In the genomic region with DNA sequence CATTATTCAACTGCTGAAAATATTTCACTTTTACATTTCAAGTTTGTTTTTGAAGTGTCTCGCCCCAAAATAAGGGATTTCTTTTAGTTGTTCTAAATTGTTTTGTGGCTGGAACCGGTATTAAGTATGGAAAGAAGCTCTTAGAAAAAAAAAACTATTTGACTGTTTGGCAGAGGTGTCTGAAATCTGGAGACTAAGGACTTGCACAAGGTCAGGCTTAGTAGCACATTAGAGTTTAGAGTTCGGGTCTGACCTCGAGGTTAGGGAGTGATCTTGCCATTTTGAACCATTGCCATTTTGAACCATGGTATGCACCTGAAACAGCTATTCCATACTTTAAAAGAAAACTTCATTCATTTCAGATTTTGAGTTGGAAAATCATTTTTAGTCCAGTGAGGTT, we compare ENCODE assay signal across 8 mouse cellular contexts. TPM values are rescaled to one million over a fixed set of nuclear protein-coding genes. Genes with fewer than 3 reads are reported as not detected.
DNase-seq lines count a peak whose midpoint lies in the region; ATAC-seq and TF ChIP-seq lines count a peak whose summit lies in the region.

No protein-coding gene starts in this region.

- H3K4me3 ChIP-seq in kidney, postnatal 0 days (replicated peaks; ENCODE audit: low read depth, low read length), result peak overlapping the region; percentile 99
- peak overlapping the region; percentile 67 for H3K4me3 ChIP-seq in bone marrow, adult 2 months (replicated peaks; ENCODE audit: control insufficient read depth, low read depth, low read length)
- peak overlapping the region; percentile 97 for H3K4me3 ChIP-seq in heart, embryonic 16.5 days (ENCODE audit: low read length)

- peak overlapping the region; percentile 62 for H3K4me2 ChIP-seq in kidney, postnatal 0 days (ENCODE audit: low read length)
- peak overlapping the region; percentile 81 for H3K4me2 ChIP-seq in heart, embryonic 16.5 days (ENCODE audit: low read depth, low read length)

- TF ChIP-seq POLR2A in bone marrow, adult 2 months (IDR thresholded peaks at IDR 0.05; ENCODE audit: borderline replicate concordance, control insufficient read depth, low read depth, low read length), result no peak

- peaks cover 12% of the 10 kb centered on the region for H3K36me3 ChIP-seq in kidney, postnatal 0 days (ENCODE audit: insufficient read depth, low read length)
- peaks cover 13% of the 10 kb centered on the region for H3K36me3 ChIP-seq in heart, embryonic 16.5 days (ENCODE audit: control insufficient read depth, insufficient read depth)

- H3K27ac ChIP-seq in kidney, postnatal 0 days, result peak overlapping the region; percentile 51
- no peak overlapping the region for H3K27ac ChIP-seq in bone marrow, adult 2 months (ENCODE audit: control insufficient read depth, insufficient read depth, low read depth, low read length, poor library complexity)
- H3K27ac ChIP-seq in heart, embryonic 16.5 days (ENCODE audit: low read length), result peak overlapping the region; percentile 82

- no peaks in the 10 kb centered on the region for H3K9me3 ChIP-seq in kidney, postnatal 0 days (replicated peaks; ENCODE audit: low read length)
- no peaks in the 10 kb centered on the region for H3K9me3 ChIP-seq in heart, embryonic 16.5 days (replicated peaks; ENCODE audit: control insufficient read depth, low read length)

- DNase-seq in kidney, postnatal 0 days (ENCODE audit: low spot score), result peak; percentile 48
- DNase-seq in kidney, adult 18-20 months, result no peak
- DNase-seq in mesoderm, embryonic 11.5 days (ENCODE audit: low read depth, low spot score), result peak; percentile 25
- DNase-seq in gastrocnemius, postnatal 10 days, result no peak
- DNase-seq in urinary bladder, postnatal 10 days (ENCODE audit: low spot score), result no peak
- DNase-seq in lung, adult 18-20 months, result no peak

- TF ChIP-seq CTCF in kidney, postnatal 0 days (IDR thresholded peaks at IDR 0.05; ENCODE audit: low read depth), result no peak
- TF ChIP-seq CTCF in bone marrow, adult 2 months (IDR thresholded peaks at IDR 0.05; ENCODE audit: control insufficient read depth, insufficient read depth, low read length), result no peak

- no peaks in the 10 kb centered on the region for H3K27me3 ChIP-seq in kidney, postnatal 0 days (ENCODE audit: insufficient read depth, low read length)
- H3K27me3 ChIP-seq in heart, embryonic 16.5 days (ENCODE audit: control insufficient read depth, insufficient read depth, low read length), result no peaks in the 10 kb centered on the region

- peak overlapping the region; percentile 52 for H3K9ac ChIP-seq in kidney, postnatal 0 days (ENCODE audit: low read depth, low read length)
- H3K9ac ChIP-seq in heart, embryonic 16.5 days (ENCODE audit: low read length), result peak overlapping the region; percentile 100

- WGBS in kidney, postnatal 0 days, result 0% methylated on average over 4 of the region's 4 CpGs
- under 1% methylated on average over 4 of the region's 4 CpGs for WGBS in bone marrow, adult 2 months
- 0% methylated on average over 4 of the region's 4 CpGs for WGBS in heart, embryonic 16.5 days

- no peaks in the 10 kb centered on the region for H3K4me1 ChIP-seq in kidney, postnatal 0 days (replicated peaks; ENCODE audit: insufficient read depth, low read length)
- H3K4me1 ChIP-seq in bone marrow, adult 2 months (ENCODE audit: control insufficient read depth, insufficient read depth, low read length), result no peaks in the 10 kb centered on the region; the same call in 1 of the 2 replicates
- H3K4me1 ChIP-seq in heart, embryonic 16.5 days (ENCODE audit: control insufficient read depth, insufficient read depth, low read length), result peaks cover 7% of the 10 kb centered on the region

- no peak for ATAC-seq in kidney, postnatal 0 days (replicated peaks; ENCODE audit: low FRiP score, low read depth)
- ATAC-seq in heart, embryonic 16.5 days (replicated peaks; ENCODE audit: extremely low read depth, insufficient read depth, low FRiP score), result no peak

RNA-seq across cellular contexts. Expression of gene Zfand5, which starts 1.4 kb away (rescaled TPM):
- polyA plus RNA-seq in kidney, postnatal 0 days (2015; fragmentation: Nextera tagmentation; extraction: Ambion mirVana), result 117 and 120 TPM in 2 replicates
- polyA plus RNA-seq in bone marrow, adult 2 months (2011; ENCODE audit: insufficient read depth, insufficient read length, low replicate concordance, missing spikeins), result 27.9 and 45.9 TPM in 2 replicates
- polyA plus RNA-seq in heart, embryonic 16.5 days (2015; fragmentation: Nextera tagmentation; extraction: Ambion mirVana), result 81.2 and 87.7 TPM in 2 replicates
- total RNA-seq in gastrocnemius, postnatal 10 days (2021), result 100 to 1,000 TPM; 174 to 176 TPM

Comparison
In these comparisons a context has a peak if more than half of its experiments do, and no peak if none do; other contexts are left out.
1. DNase-seq: peak in kidney, postnatal 0 days (single experiment) and mesoderm, embryonic 11.5 days (single experiment); none in kidney, adult 18-20 months (single experiment), gastrocnemius, postnatal 10 days (single experiment), urinary bladder, postnatal 10 days (single experiment) and lung, adult 18-20 months (0 of 2).
2. Peak in every context shown above with its lines, with median percentiles within 50 percentile points of each other: H3K4me3 ChIP-seq.